ENCODE assay signal across 23 mouse cellular contexts in the genomic region with DNA sequence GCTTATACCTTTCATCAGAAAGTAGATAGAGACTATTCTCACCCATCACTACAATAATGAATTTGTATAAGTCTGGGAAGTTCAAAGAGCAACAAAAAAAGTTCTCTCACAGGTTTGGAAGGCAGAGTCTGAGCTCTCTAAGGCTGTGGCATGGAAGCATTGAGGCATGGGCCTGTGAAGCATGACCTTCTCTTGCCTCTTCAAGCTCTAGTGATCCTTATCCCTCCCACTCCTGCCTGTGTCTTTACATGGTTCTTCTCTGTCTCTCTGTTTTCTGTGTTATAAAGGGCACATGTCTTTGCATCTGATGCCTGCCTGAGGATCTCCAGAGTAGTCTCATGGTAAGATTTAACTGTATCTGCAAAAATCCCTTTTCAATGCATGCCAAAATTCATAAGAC.
"Had no signal": no experiment of that assay in that cellular context is flagged by ENCODE, and none has a peak within 500 bp of the region (broad histone marks: within the 10 kb centered on the region; RNA-seq: fewer than 3 reads in every experiment).

No protein-coding gene starts in this region.

- H3K4me1 ChIP-seq: heart, embryonic 10.5 days; heart, embryonic 12.5 days; hindbrain, embryonic 10.5 days; hindbrain, embryonic 12.5 days; limb, embryonic 13.5 days; limb, embryonic 15.5 days; liver, embryonic 12.5 days had no signal

- H3K9me3 ChIP-seq: heart, embryonic 10.5 days; heart, embryonic 12.5 days; hindbrain, embryonic 10.5 days; hindbrain, embryonic 12.5 days; limb, embryonic 13.5 days; limb, embryonic 15.5 days; liver, embryonic 12.5 days had no signal

- H3K27ac ChIP-seq: gastrocnemius, adult 2 months; heart, embryonic 10.5 days; hindbrain, embryonic 10.5 days; hindbrain, embryonic 12.5 days; hindbrain, embryonic 14.5 days; limb, embryonic 13.5 days; limb, embryonic 15.5 days; liver, embryonic 12.5 days; liver, embryonic 14.5 days had no signal

- H3K4me2 ChIP-seq: heart, embryonic 12.5 days; hindbrain, embryonic 12.5 days; hindbrain, embryonic 14.5 days; limb, embryonic 13.5 days; limb, embryonic 15.5 days; liver, embryonic 12.5 days had no signal

- H3K27me3 ChIP-seq: heart, embryonic 12.5 days; hindbrain, embryonic 12.5 days; limb, embryonic 13.5 days; limb, embryonic 15.5 days; liver, embryonic 12.5 days had no signal

- H3K9ac ChIP-seq: heart, embryonic 12.5 days; hindbrain, embryonic 12.5 days; hindbrain, embryonic 14.5 days; limb, embryonic 13.5 days; limb, embryonic 15.5 days; liver, embryonic 12.5 days; liver, embryonic 14.5 days had no signal

- DNase-seq: gastrocnemius, adult 2 months; gastrocnemius, postnatal 10 days; gastrocnemius, postnatal 25 days; heart, adult 18-20 months; heart, postnatal 10 days; heart, postnatal 4 days; kidney, adult 2 months; kidney, adult 9 months; kidney, postnatal 36 days; layer of hippocampus, adult 9-11 months; layer of hippocampus, postnatal 36 days; left cerebral cortex, postnatal 4 days had no signal

- H3K36me3 ChIP-seq: heart, embryonic 10.5 days; heart, embryonic 12.5 days; hindbrain, embryonic 10.5 days; hindbrain, embryonic 12.5 days; limb, embryonic 13.5 days; limb, embryonic 15.5 days; liver, embryonic 12.5 days had no signal

- H3K4me3 ChIP-seq: gastrocnemius, adult 2 months; heart, embryonic 10.5 days; heart, embryonic 12.5 days; hindbrain, embryonic 10.5 days; hindbrain, embryonic 12.5 days; limb, embryonic 13.5 days; limb, embryonic 15.5 days; liver, embryonic 12.5 days had no signal

- ATAC-seq: hindbrain, embryonic 16.5 days; intestine, embryonic 16.5 days; liver, embryonic 12.5 days had no signal
